Mouse (Mus musculus) Muller cell, postnatal 12 days (primary cell): Measurements from ENCODE around the gene Mitf.

Experiments
- DNase-seq: peaks from one replicate; pipeline ENCODE4 v3.0.0-alpha.2; 2015; ENCODE audit errors: inconsistent ontology term

The Mitf gene

GRCm38 (mm10) chr6:97806781-97807743 lies at the start of gene Mitf:
Gene Mitf (plus strand): TSS chr6:97807052.
- DNase-seq = peak; percentile 97

DNA sequence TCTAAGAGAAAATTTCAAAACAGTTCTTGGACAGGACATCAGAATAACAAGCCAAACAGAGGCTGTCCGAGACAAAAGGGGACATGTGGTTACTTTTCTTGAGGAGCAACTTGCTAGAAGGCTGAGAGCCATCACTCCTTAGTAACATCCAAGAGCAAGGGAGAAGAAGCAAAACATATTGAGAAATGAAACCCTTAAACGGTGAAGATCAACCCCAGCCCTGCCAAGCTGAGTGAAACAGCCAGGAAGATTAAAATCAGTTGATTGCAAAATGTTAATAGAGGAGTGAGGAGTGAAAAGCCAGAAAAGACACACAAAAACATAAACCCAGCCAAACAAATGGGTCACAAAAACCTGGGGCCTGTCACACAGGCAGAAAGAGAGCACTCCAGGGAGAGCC lies 49.5 kb upstream of the Mitf start:
- DNase-seq = no peak

DNA sequence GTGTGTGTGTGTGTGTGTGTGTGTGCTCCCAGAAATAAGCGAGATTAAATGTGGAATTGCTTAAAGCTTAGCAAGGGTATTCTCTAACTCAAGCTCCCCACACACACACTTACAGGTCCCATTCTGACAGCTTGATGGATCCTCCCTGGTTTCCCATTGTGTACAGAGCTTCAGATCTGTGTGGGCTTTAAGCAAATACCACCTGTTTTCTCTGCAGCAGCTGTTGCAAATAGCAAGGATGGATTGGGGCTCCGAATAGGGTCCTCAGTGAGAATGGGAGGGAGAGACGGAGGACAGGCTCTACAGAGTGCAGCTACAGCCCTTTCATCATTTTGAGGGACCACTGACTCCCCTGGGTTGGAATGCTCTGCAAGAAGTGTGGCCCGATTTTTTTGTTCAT lies 48.0 kb upstream of the Mitf start:
- DNase-seq = no peak

DNA sequence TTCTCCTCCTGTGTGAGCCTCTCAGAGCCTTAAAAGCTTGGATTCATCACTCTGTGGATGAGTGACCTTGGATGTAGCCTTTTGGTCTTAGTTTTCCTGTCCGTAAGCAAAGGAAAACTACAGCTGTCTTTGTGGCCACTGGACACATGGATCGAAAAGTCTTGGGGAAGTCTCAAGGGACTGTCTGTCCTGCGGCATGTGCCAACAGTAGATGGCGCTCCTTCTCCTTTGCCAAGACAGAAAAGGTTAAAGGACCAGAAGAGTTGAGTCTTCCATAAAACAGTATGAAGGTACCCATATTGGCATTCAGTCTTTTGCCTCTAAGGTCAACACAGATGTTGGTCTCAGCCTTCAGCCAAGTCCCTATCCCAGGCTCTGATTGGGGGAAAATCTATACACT lies 47.6 kb upstream of the Mitf start:
- peak; percentile 52 for DNase-seq

DNA sequence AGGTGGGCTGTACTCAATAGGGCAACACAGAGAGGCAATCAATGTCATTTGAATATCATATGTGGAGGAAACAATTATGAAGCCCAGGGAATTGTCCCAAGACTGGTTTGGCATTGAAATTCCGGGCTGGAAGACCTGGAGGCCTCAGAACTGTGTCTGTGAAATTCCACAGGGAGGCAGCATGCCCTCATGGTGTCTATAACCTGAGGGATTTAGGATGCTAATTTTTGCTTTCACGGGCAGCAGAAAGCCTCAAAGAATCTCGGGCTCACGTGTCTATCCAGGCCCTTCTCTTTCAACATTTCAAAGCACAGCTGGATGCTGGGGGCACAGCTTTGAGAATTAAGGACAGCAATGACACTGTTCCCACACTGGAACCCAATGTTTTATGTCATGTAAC lies 45.5 kb upstream of the Mitf start:
- DNase-seq = peak; percentile 30

GRCm38 (mm10) chr6:97763970-97764369 lies 42.9 kb upstream of the Mitf start:
- DNase-seq = no peak

- no peak for DNase-seq
Observed at GRCm38 (mm10) chr6:97767836-97768235, 39.0 kb upstream of the Mitf start.

GRCm38 (mm10) chr6:97769549-97769948 lies 37.3 kb upstream of the Mitf start:
- DNase-seq = no peak

- DNase-seq = no peak
Observed at GRCm38 (mm10) chr6:97781316-97781715, 25.5 kb upstream of the Mitf start.

DNA sequence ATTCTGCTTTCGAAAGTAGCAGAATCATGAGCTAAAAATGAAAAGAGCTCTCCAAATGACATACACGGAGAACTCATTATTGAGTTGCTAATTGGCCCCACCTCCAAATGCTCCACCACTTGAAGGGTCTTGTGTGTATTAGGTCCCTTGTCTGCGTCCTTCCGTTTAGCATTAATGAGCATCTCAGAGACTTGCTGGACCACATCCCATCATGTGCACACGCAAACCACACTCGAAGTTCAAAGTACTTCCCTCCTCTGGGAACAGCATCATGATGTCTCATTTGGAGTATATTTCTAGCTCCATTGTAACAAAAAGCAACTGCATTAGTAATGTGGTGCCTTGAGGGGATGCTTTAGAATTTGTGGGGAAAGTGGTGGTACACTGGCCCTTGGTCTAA lies 24.6 kb upstream of the Mitf start:
- DNase-seq = no peak

DNA sequence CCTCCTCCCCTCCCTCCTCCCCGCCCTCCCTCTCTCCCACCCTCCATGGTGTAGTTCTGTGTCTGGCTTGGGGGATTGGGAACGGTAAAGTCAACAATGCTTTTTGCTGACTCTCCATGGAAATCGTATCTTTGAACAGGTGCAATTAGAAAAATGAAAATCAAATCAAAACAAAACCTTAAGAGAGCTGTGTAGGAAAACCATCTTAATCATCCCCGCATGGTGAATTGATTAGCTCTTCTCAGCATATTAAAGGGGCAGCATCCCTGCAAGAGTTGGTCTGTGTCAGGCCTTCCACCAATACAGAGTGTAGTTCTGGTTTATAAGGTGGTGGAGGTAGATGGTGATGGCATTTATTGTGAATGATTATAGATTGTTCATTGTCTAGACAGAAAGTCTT lies 20.0 kb upstream of the Mitf start:
- DNase-seq = no peak

- no peak for DNase-seq
Observed at GRCm38 (mm10) chr6:97788361-97788974, 18.4 kb upstream of the Mitf start.

GRCm38 (mm10) chr6:97789700-97790099 lies 17.2 kb upstream of the Mitf start:
- DNase-seq = no peak

DNA sequence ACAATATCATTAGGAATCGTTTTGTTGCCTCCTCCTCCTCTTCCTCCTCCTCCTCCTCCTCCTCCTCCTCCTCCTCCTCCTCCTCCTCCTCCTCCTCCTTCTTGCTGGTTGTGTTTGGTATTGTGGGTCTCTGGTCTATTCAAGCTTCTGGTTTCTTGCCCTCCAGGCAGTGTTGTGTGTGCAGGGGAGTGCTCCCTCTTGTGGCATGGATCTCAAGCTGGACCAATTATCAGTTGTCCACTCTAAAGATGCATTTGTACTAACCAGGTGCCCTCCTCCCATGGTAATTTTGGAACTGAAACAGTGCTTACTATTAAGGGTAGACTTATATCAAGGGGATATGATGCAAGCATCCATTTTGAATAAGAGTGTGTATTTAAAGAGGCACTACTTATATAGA lies 14.7 kb upstream of the Mitf start:
- DNase-seq = no peak

- no peak for DNase-seq
Observed at GRCm38 (mm10) chr6:97795175-97795574, 11.7 kb upstream of the Mitf start.

GRCm38 (mm10) chr6:97800615-97801014 lies 6.2 kb upstream of the Mitf start:
- no peak for DNase-seq

DNA sequence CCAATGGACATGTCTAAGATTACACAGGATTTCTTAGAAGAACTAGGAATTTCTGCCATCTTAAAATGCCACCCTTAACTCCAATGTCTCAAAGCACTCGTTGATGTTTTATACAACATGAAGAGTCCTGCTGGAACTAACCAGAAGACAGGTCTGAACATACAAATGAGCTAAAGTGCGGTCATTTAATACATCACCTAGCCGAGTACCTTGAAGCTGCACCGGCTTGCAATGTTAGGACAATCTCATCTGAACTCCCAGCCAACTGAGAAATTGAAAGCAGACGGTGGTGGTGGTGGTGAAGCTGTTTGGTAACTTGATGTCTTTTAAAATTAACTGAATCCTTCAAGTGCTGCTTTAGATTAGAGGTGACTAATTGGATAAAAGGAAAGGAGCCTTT lies 801 bp upstream of the Mitf start:
- no peak for DNase-seq

DNA sequence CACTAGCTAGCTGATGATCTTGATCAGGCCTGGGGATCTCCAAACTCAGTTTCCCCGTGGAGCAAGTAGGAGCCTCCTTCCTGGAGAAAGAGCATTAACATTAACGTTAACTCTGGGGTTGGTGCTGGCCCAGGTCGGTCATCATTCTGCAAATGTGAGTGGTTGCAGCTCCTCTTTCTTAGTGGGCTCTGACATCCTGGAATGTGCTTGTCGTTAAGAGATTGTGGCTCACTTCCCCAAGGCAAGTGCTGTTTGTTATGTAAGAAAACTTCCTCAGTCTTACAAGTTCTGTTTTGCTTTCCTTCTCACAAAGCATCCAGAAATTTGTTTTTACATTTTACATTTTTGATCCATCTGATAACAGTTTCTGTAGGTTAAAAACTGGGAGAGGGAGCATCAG lies 7.3 kb downstream of the Mitf start:
- no peak for DNase-seq

DNA sequence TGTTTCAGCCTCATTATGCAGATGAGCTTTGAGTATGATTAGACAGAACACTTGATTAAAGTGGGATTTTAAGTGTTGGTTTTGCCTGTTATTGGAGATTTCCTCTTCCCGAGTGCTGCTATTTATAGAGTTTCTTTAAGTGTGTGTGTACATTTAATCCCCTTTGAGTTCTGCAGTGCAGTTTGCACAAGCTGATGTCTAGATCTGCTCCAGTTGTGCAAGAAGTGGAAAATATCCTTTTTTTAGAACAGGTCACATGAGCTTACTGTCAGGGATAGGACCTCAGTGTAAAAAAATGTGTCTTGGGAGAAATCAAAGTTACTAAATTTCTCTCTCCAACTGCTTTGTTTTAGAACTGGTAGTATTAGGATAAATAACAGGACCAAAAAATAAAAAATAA lies 8.9 kb downstream of the Mitf start:
- no peak for DNase-seq

- DNase-seq = no peak
Observed at GRCm38 (mm10) chr6:97816806-97817205, 10.0 kb downstream of the Mitf start.

- peak; percentile 38 for DNase-seq
Observed at GRCm38 (mm10) chr6:97818128-97818527, 11.3 kb downstream of the Mitf start.

DNA sequence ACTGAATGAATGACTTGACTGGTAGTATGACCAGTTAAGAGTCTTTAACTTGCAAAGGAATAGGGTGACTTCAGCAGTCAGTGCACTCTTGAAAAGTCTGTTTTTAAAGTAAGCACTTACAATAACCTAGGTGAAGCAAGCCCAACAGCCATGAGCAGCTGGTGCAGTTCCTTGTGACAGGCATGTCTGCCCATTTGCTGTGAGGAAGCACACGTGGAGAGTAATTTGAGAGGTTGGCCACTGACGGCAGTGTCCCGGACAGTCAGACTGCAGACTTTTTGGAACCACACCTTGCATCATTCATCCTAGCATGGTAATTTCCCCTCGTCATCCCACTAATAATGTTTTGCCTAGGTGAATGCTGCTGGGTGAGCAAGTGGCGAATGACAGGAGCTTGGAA lies 12.1 kb downstream of the Mitf start:
- DNase-seq = no peak

DNA sequence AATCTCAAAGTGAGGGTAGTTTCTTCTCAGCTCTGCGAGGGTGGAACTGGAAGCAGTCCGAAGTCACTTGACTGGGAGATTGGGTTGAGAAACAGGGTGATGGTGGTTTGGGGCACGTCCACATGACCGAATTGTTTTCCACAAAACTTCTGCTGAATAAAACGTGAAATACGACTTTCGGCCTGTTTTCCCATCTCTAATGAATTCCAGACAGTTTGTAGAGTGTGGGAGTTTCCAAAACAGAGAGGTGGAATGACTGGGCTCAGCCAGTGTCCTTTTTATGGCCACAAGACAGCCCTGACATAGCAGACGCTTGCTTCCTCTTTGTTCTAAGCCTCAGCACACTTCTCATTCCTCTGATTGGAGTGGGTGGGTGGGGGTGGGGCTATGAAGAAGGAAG lies 13.7 kb downstream of the Mitf start:
- peak; percentile 63 for DNase-seq
